Mouse (Mus musculus) megakaryocyte, adult 5-6 weeks (primary cell): ENCODE data around the gene Sesn1. TPM values are rescaled to one million over a fixed set of nuclear protein-coding genes. Genes with fewer than 3 reads are reported as not detected.
"Not testable (repeated sequence)": the region's sequence is repeated elsewhere in the genome, so short reads cannot be mapped to it uniquely, and the experiment has no call there.

Experiments
- ATAC-seq: 2 replicates; pipeline ENCODE4 v1.8.0; 2016; ENCODE audit warnings: mild to moderate bottlenecking, inconsistent platforms; ENCODE audit not compliant: poor library complexity, severe bottlenecking
- total RNA-seq, 2 experiments: library from RNA; stranded (forward) in 1 of 2; stranded (reverse) in 1 of 2; fragments of 153-499, 151-499 nt in 1 of 2; fragments of 221-1000, 200-1000 nt in 1 of 2; gene quantifications; 2 replicates each; pipeline versions ENCODE4 v1.2.3 to v1.2.4; 2015 to 2017

The Sesn1 gene
- total RNA-seq, 2 experiments from 2014 or later = 15.1 to 21.5 TPM

- no peak for ATAC-seq
Observed at GRCm38 (mm10) chr10:41820401-41820800, 10.7 kb downstream of the Sesn1 start.

GRCm38 (mm10) chr10:41821171-41821570 lies 11.4 kb downstream of the Sesn1 start:
- ATAC-seq = no peak

GRCm38 (mm10) chr10:41822573-41823281 lies 13.0 kb downstream of the Sesn1 start:
- ATAC-seq = no peak

- not testable (repeated sequence) for ATAC-seq
Observed at GRCm38 (mm10) chr10:41823282-41823675, 13.5 kb downstream of the Sesn1 start.

- ATAC-seq = no peak
Observed at GRCm38 (mm10) chr10:41823916-41824315, 14.2 kb downstream of the Sesn1 start.

- no peak for ATAC-seq
Observed at GRCm38 (mm10) chr10:41825041-41825440, 15.3 kb downstream of the Sesn1 start.

GRCm38 (mm10) chr10:41825996-41826395 lies 16.3 kb downstream of the Sesn1 start:
- ATAC-seq = no peak

GRCm38 (mm10) chr10:41826526-41827116 lies 16.9 kb downstream of the Sesn1 start:
- ATAC-seq = peak; percentile 82

- ATAC-seq = peak; percentile 60
Observed at GRCm38 (mm10) chr10:41827784-41828183, 18.0 kb downstream of the Sesn1 start.

- no peak for ATAC-seq
Observed at GRCm38 (mm10) chr10:41829191-41829590, 19.5 kb downstream of the Sesn1 start.

- no peak for ATAC-seq
Observed at GRCm38 (mm10) chr10:41829980-41830379, 20.2 kb downstream of the Sesn1 start.

- ATAC-seq = no peak
Observed at GRCm38 (mm10) chr10:41830445-41830844, 20.7 kb downstream of the Sesn1 start.

- peak; percentile 75 for ATAC-seq
Observed at GRCm38 (mm10) chr10:41830851-41831522, 21.3 kb downstream of the Sesn1 start.

- ATAC-seq = no peak
Observed at GRCm38 (mm10) chr10:41832191-41832590, 22.5 kb downstream of the Sesn1 start.

GRCm38 (mm10) chr10:41834131-41834530 lies 24.4 kb downstream of the Sesn1 start:
- no peak for ATAC-seq

- no peak for ATAC-seq
Observed at GRCm38 (mm10) chr10:41838911-41839310, 29.2 kb downstream of the Sesn1 start.

GRCm38 (mm10) chr10:41847737-41848136 lies 38.0 kb downstream of the Sesn1 start:
- ATAC-seq = no peak

- no peak for ATAC-seq
Observed at GRCm38 (mm10) chr10:41848721-41849120, 39.0 kb downstream of the Sesn1 start.

GRCm38 (mm10) chr10:41859820-41860219 lies 50.1 kb downstream of the Sesn1 start:
- no peak for ATAC-seq

- no peak for ATAC-seq
Observed at GRCm38 (mm10) chr10:41860275-41860688, 50.5 kb downstream of the Sesn1 start.

- no peak for ATAC-seq
Observed at GRCm38 (mm10) chr10:41863053-41863452, 53.3 kb downstream of the Sesn1 start.
